Mouse (Mus musculus) CH12.LX (cell line): Measurements from ENCODE around the gene Srcap. TPM values are rescaled to one million over a fixed set of nuclear protein-coding genes. Genes with fewer than 3 reads are reported as not detected.

Experiments
- DNase-seq: peaks from one replicate; pipeline ENCODE4 v3.0.0-alpha.2; 2013; ENCODE audit errors: extremely low read depth
- H3K27ac ChIP-seq: 2 replicates; pipeline ENCODE4 v1.5.1; 2012; ENCODE audit warnings: low read depth, mild to moderate bottlenecking, control low read depth, moderate library complexity; ENCODE audit not compliant: insufficient read depth
- H3K27me3 ChIP-seq: replicated peaks from 2 replicates; pipeline ENCODE3; 2012; ENCODE audit warnings: inconsistent platforms
- H3K36me3 ChIP-seq, 2 experiments: replicated peaks in 1 of 2; 2 replicates each; pipeline versions ENCODE3 to v1.6.1; 2012; ENCODE audit warnings: inconsistent platforms in 1 of 2, low read length in 1 of 2, mild to moderate bottlenecking in 1 of 2, mixed read lengths in 1 of 2, moderate library complexity in 1 of 2; ENCODE audit not compliant: control insufficient read depth in 1 of 2, insufficient read depth in 1 of 2
- H3K4me1 ChIP-seq, 2 experiments: 2 replicates each; pipeline ENCODE4 v1.6.1; 2012; ENCODE audit warnings: inconsistent platforms in 1 of 2, moderate library complexity in 1 of 2; ENCODE audit not compliant: insufficient read depth in 2 of 2, control insufficient read depth in 1 of 2
- H3K4me2 ChIP-seq: 2 replicates; pipeline ENCODE4 v1.6.1; 2012; ENCODE audit warnings: low read depth, mild to moderate bottlenecking, control low read depth; ENCODE audit not compliant: poor library complexity, insufficient read depth, severe bottlenecking
- H3K4me3 ChIP-seq, 3 experiments: fragments of 150-350 bp in 1 of 3; sonication (generic) in 1 of 3; replicated peaks in 1 of 3; 2 replicates each; pipeline versions ENCODE3 to v1.5.1; 2011 to 2012; ENCODE audit warnings: low read depth in 2 of 3, low read length in 2 of 3, mild to moderate bottlenecking in 2 of 3, moderate library complexity in 2 of 3, control low read depth in 1 of 3, improper control_type of control experiment in 1 of 3, inconsistent platforms in 1 of 3, mixed read lengths in 1 of 3; ENCODE audit not compliant: poor library complexity in 1 of 3
- H3K79me2 ChIP-seq: replicated peaks from 2 replicates; pipeline ENCODE4 v1.6.1; 2012; ENCODE audit warnings: mild to moderate bottlenecking, moderate library complexity; ENCODE audit not compliant: control insufficient read depth, poor library complexity, insufficient read depth, severe bottlenecking; ENCODE audit errors: extremely low read depth
- H3K9ac ChIP-seq: 2 replicates; pipeline ENCODE4 v1.6.1; 2012; ENCODE audit warnings: low read depth, mild to moderate bottlenecking, control low read depth, moderate library complexity; ENCODE audit not compliant: insufficient read depth
- H3K9me3 ChIP-seq: replicated peaks from 2 replicates; pipeline ENCODE3; 2012; ENCODE audit warnings: low read length, inconsistent platforms, mixed read lengths
- BHLHE40 ChIP-seq: IDR thresholded peaks from 2 replicates; pipeline ENCODE4 v1.6.1; 2011; ENCODE audit warnings: mild to moderate bottlenecking, low read depth, low read length, improper control_type of control experiment
- CHD1 ChIP-seq: IDR thresholded peaks from 2 replicates; pipeline ENCODE4 v1.6.1; 2012; ENCODE audit warnings: low read depth, low read length, improper control_type of control experiment, inconsistent platforms
- CHD2 ChIP-seq: IDR thresholded peaks from 2 replicates; pipeline ENCODE4 v1.6.1; 2011; ENCODE audit warnings: low read length, improper control_type of control experiment
- CTCF ChIP-seq, 2 experiments: IDR thresholded peaks in 1 of 2; conservative IDR thresholded peaks in 1 of 2; 2 replicates each; pipeline ENCODE4 v1.5.1; 2011 to 2012; ENCODE audit warnings: low read depth in 2 of 2, low read length in 2 of 2, improper control_type of control experiment in 1 of 2, inconsistent platforms in 1 of 2, mild to moderate bottlenecking in 1 of 2, moderate library complexity in 1 of 2
- E2F4 ChIP-seq: IDR thresholded peaks from 2 replicates; pipeline ENCODE4 v1.6.1; 2011; ENCODE audit warnings: low read depth, low read length, improper control_type of control experiment; ENCODE audit not compliant: insufficient replicate concordance
- ELF1 ChIP-seq: IDR thresholded peaks from 2 replicates; pipeline ENCODE4 v1.6.1; 2014; ENCODE audit warnings: low read depth, mild to moderate bottlenecking, inconsistent platforms, low read length, improper control_type of control experiment
- EP300 ChIP-seq: IDR thresholded peaks from 2 replicates; pipeline ENCODE4 v1.6.1; 2011; ENCODE audit warnings: low read length, improper control_type of control experiment
- ETS1 ChIP-seq: conservative IDR thresholded peaks from 2 replicates; pipeline ENCODE4 v1.6.1; 2012; ENCODE audit warnings: low read depth, mild to moderate bottlenecking, inconsistent platforms, low read length, improper control_type of control experiment, moderate library complexity
- GABPA ChIP-seq: IDR thresholded peaks from 2 replicates; pipeline ENCODE4 v1.6.1; 2012; ENCODE audit warnings: low read depth, low read length, improper control_type of control experiment, inconsistent platforms; ENCODE audit not compliant: insufficient replicate concordance
- HCFC1 ChIP-seq: IDR thresholded peaks from 2 replicates; pipeline ENCODE4 v1.6.1; 2012; ENCODE audit warnings: low read depth, mild to moderate bottlenecking, inconsistent platforms, low read length, improper control_type of control experiment
- IRF4 ChIP-seq: IDR thresholded peaks from 2 replicates; pipeline ENCODE4 v1.6.1; 2014; ENCODE audit warnings: low read depth, mild to moderate bottlenecking, inconsistent platforms, low read length, improper control_type of control experiment
- JUN ChIP-seq: IDR thresholded peaks from 2 replicates; pipeline ENCODE4 v1.6.1; 2011; ENCODE audit warnings: low read depth, mild to moderate bottlenecking, low read length, improper control_type of control experiment, moderate library complexity; ENCODE audit not compliant: insufficient read depth
- JUND ChIP-seq: conservative IDR thresholded peaks from 2 replicates; pipeline ENCODE4 v1.6.1; 2011; ENCODE audit warnings: low read depth, low read length, improper control_type of control experiment
- KAT2A ChIP-seq: IDR thresholded peaks from 2 replicates; pipeline ENCODE4 v1.6.1; 2012; ENCODE audit warnings: low read length, improper control_type of control experiment, inconsistent platforms; ENCODE audit not compliant: insufficient replicate concordance
- MAFK ChIP-seq: IDR thresholded peaks from 2 replicates; pipeline ENCODE4 v1.6.1; 2011; ENCODE audit warnings: low read length, improper control_type of control experiment; ENCODE audit not compliant: insufficient replicate concordance
- MAX ChIP-seq: IDR thresholded peaks from 2 replicates; pipeline ENCODE4 v1.6.1; 2011; ENCODE audit warnings: low read length, improper control_type of control experiment
- MAZ ChIP-seq: IDR thresholded peaks from 2 replicates; pipeline ENCODE4 v1.6.1; 2012; ENCODE audit warnings: low read depth, mild to moderate bottlenecking, inconsistent platforms, low read length, improper control_type of control experiment, moderate library complexity
- MEF2A ChIP-seq: IDR thresholded peaks from 2 replicates; pipeline ENCODE4 v1.6.1; 2014; ENCODE audit warnings: low read depth, mild to moderate bottlenecking, inconsistent platforms, low read length, improper control_type of control experiment, borderline replicate concordance
- MXI1 ChIP-seq: IDR thresholded peaks from 2 replicates; pipeline ENCODE4 v1.6.1; 2011; ENCODE audit warnings: mild to moderate bottlenecking, low read depth, low read length, improper control_type of control experiment
- MYC ChIP-seq: IDR thresholded peaks from 2 replicates; pipeline ENCODE4 v1.6.1; 2011; ENCODE audit warnings: low read depth, mild to moderate bottlenecking, improper control_type of control experiment, low read length
- NELFE ChIP-seq: IDR thresholded peaks from 2 replicates; pipeline ENCODE4 v1.6.1; 2011; ENCODE audit warnings: low read depth, low read length, improper control_type of control experiment
- NRF1 ChIP-seq: IDR thresholded peaks from 2 replicates; pipeline ENCODE4 v1.6.1; 2014; ENCODE audit warnings: low read depth, mild to moderate bottlenecking, inconsistent platforms, low read length, improper control_type of control experiment, moderate library complexity
- PAX5 ChIP-seq: IDR thresholded peaks from 2 replicates; pipeline ENCODE4 v1.6.1; 2012; ENCODE audit warnings: low read length, inconsistent platforms, mixed read lengths
- POLR2A ChIP-seq: IDR thresholded peaks from 2 replicates; pipeline ENCODE4 v1.6.1; 2011; ENCODE audit warnings: low read depth, mild to moderate bottlenecking, improper control_type of control experiment, low read length
- POLR2AphosphoS2 ChIP-seq: IDR thresholded peaks from 2 replicates; pipeline ENCODE4 v1.6.1; 2011; ENCODE audit warnings: low read depth, low read length, improper control_type of control experiment
- RAD21 ChIP-seq: IDR thresholded peaks from 2 replicates; pipeline ENCODE4 v1.6.1; 2011; ENCODE audit warnings: low read depth, mild to moderate bottlenecking, low read length, improper control_type of control experiment, moderate library complexity
- RCOR1 ChIP-seq: conservative IDR thresholded peaks from 2 replicates; pipeline ENCODE4 v1.6.1; 2012; ENCODE audit warnings: low read depth, mild to moderate bottlenecking, inconsistent platforms, low read length, improper control_type of control experiment
- SIN3A ChIP-seq: IDR thresholded peaks from 2 replicates; pipeline ENCODE4 v1.6.1; 2012; ENCODE audit warnings: low read length, improper control_type of control experiment, inconsistent platforms
- SMC3 ChIP-seq: IDR thresholded peaks from 2 replicates; pipeline ENCODE4 v1.6.1; 2011; ENCODE audit warnings: low read depth, low read length, improper control_type of control experiment
- TBP ChIP-seq: conservative IDR thresholded peaks from 2 replicates; pipeline ENCODE4 v1.6.1; 2011; ENCODE audit warnings: low read depth, low read length, improper control_type of control experiment
- TCF12 ChIP-seq: IDR thresholded peaks from 2 replicates; pipeline ENCODE4 v1.6.1; 2014; ENCODE audit warnings: low read depth, mild to moderate bottlenecking, inconsistent platforms, low read length, improper control_type of control experiment
- UBTF ChIP-seq: IDR thresholded peaks from 2 replicates; pipeline ENCODE4 v1.6.1; 2012; ENCODE audit warnings: low read depth, mild to moderate bottlenecking, inconsistent platforms, low read length, improper control_type of control experiment, moderate library complexity
- USF1 ChIP-seq: IDR thresholded peaks from 2 replicates; pipeline ENCODE4 v1.6.1; 2014; ENCODE audit warnings: low read depth, mild to moderate bottlenecking, inconsistent platforms, low read length, improper control_type of control experiment
- USF2 ChIP-seq: conservative IDR thresholded peaks from 2 replicates; pipeline ENCODE4 v1.6.1; 2011; ENCODE audit warnings: low read depth, low read length, improper control_type of control experiment
- ZC3H11A ChIP-seq: IDR thresholded peaks from 2 replicates; pipeline ENCODE4 v1.6.1; 2012; ENCODE audit warnings: low read depth, mild to moderate bottlenecking, inconsistent platforms, low read length, improper control_type of control experiment
- ZKSCAN1 ChIP-seq: IDR thresholded peaks from 2 replicates; pipeline ENCODE4 v1.6.1; 2012; ENCODE audit warnings: low read depth, inconsistent platforms, low read length, improper control_type of control experiment, borderline replicate concordance
- ZMIZ1 ChIP-seq: IDR thresholded peaks from 2 replicates; pipeline ENCODE4 v1.6.1; 2012; ENCODE audit warnings: low read depth, mild to moderate bottlenecking, inconsistent platforms, low read length, improper control_type of control experiment
- ZNF384 ChIP-seq: IDR thresholded peaks from 2 replicates; pipeline ENCODE4 v1.6.1; 2012; ENCODE audit warnings: low read depth, low read length, improper control_type of control experiment, inconsistent platforms
- dilution Hi-C: fragments of 300-500 bp; cut with MboI; formaldehyde crosslinking; loops from 2 replicates; pipeline ENCODE4 v1.14.3; 2020; ENCODE audit warnings: low sequenced_read_pairs; ENCODE audit not compliant: extremely low pct_unique_long_range_greater_than_20kb, extremely low pct_ligation_motif_present
- in situ Hi-C: fragments of 300-500 bp; cut with MboI; formaldehyde crosslinking; loops from 3 replicates; pipeline ENCODE4 v1.14.3; 2019; ENCODE audit warnings: low sequenced_read_pairs, low pct_ligation_motif_present, low pct_unique_long_range_greater_than_20kb, mixed read lengths
- polyA plus RNA-seq: library from polyadenylated mRNA; unstranded; fragments of >175 nt; gene quantifications from 2 replicates; pipeline ENCODE4 v1.2.1, GENCODE M21; 2012; ENCODE audit warnings: low read depth; ENCODE audit not compliant: insufficient read length
- total RNA-seq, 2 experiments: library from RNA; depleted of rRNA; stranded (reverse); fragments of 300-350 nt in 1 of 2; fragments of >200 nt in 1 of 2; gene quantifications; 2 replicates each; pipeline ENCODE4 v1.2.3; 2012 to 2014

Gene Srcap
- 18.5 and 19.9 TPM in 2 replicates for total RNA-seq (2012; rRNA removed)
- 3.4 and 4.1 TPM in 2 replicates for total RNA-seq (2014; rRNA removed)
- polyA plus RNA-seq, result 22.2 and 28.1 TPM in 2 replicates

DNA sequence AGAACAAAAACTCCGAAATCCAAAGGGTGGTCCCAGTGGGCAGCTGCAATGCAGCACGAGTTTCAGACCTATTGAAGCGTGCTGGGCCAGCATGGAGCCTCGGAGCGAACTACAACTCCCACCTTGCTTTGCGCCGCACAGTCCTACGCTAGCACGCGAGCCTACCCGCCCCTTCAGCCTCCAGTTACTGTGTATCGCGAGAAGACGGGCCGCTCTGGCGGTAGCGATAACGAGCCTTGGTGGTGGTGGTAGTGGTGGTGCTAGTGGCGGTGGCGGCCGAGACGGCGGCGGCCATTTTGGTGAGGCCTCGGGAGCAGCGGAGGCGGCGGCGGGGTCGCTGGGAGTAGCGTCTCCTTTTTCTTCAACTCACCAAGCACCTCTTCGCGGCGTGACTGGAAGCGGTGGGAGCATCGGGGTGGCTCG, at the start of gene Srcap:
TSS of gene Srcap (plus strand) at position 176 of the 423 bp plus-strand sequence.
- Histone ChIP-seq H3K9ac (peak within 1 kb of the TSS; percentile 99), H3K4me3 (peak within 1 kb of the TSS; percentile 77 to 100 (median 78)), H3K79me2 (peaks cover 41% of the 10 kb centered on the region), H3K4me1 (peaks cover 4 to 25% of the 10 kb centered on the region in 2 experiments)
- dilution Hi-C loops, result no loop called here
- TF ChIP-seq ZNF384, result no peak
- TF ChIP-seq ETS1, result 0 out of 2 replicates have a peak, but pooled peaks have one; percentile 30
- TF ChIP-seq SIN3A, result peak; percentile 88
- TF ChIP-seq JUND, result no peak
- peak; percentile 84; the same call in 1 of the 2 replicates for TF ChIP-seq ZMIZ1
- TF ChIP-seq HCFC1, result peak; percentile 94
- peak; percentile 97 for TF ChIP-seq MXI1
- TF ChIP-seq KAT2A, result peak; percentile 94; the same call in 1 of the 2 replicates
- TF ChIP-seq MYC, result peak; percentile 97
- TF ChIP-seq ZC3H11A, result no peak
- TF ChIP-seq ELF1, result peak; percentile 61
- peak; percentile 61; the same call in 1 of the 2 replicates for TF ChIP-seq GABPA
- TF ChIP-seq USF1, result no peak
- no peak for TF ChIP-seq UBTF
- peak; percentile 95 for TF ChIP-seq MAX
- TF ChIP-seq SMC3, result no peak
- TF ChIP-seq IRF4, result peak; percentile 59; the same call in 1 of the 2 replicates
- peak; percentile 88 for TF ChIP-seq TBP
- no peak for TF ChIP-seq MAFK
- no peak for TF ChIP-seq PAX5
- TF ChIP-seq MEF2A, result peak; percentile 40; the same call in 1 of the 2 replicates
- TF ChIP-seq NRF1, result no peak
- no peak for TF ChIP-seq CHD1
- 0 out of 2 replicates have a peak, but pooled peaks have one; percentile 53 for TF ChIP-seq POLR2AphosphoS2
- TF ChIP-seq TCF12, result peak; percentile 83; the same call in 1 of the 2 replicates
- TF ChIP-seq E2F4, result 0 out of 2 replicates have a peak, but pooled peaks have one; percentile 62
- TF ChIP-seq MAZ, result no peak; the same call in 1 of the 2 replicates
- TF ChIP-seq EP300, result no peak
- peak; percentile 94 for TF ChIP-seq BHLHE40
- no peak for TF ChIP-seq JUN
- no peak for TF ChIP-seq RAD21
- peak; percentile 100 for TF ChIP-seq CHD2
- no peak for TF ChIP-seq RCOR1
- TF ChIP-seq USF2, result no peak
- TF ChIP-seq CTCF (conservative IDR thresholded peaks at IDR 0.05 in 1 of 2, IDR thresholded peaks at IDR 0.05 in 1 of 2; ENCODE audit: low read depth in 2 of 2, low read length in 2 of 2), result no peak
- peak; percentile 66 for TF ChIP-seq NELFE
- no peak for TF ChIP-seq ZKSCAN1
- peak; percentile 90 for TF ChIP-seq POLR2A
- TF ChIP-seq, all 38 proteins: peak for 20
- in situ Hi-C loops, result no loop called here
- peak within 1 kb of the TSS; percentile 98 for H3K27ac ChIP-seq
- H3K4me2 ChIP-seq, result peak within 1 kb of the TSS; percentile 98
- H3K36me3 ChIP-seq, result peaks cover 15 to 31% of the 10 kb centered on the region in 2 experiments
- DNase-seq, result peak; percentile 97
- no peaks in the 10 kb centered on the region for H3K27me3 ChIP-seq
- no peaks in the 10 kb centered on the region for H3K9me3 ChIP-seq
